Mouse (Mus musculus): ENCODE results near the gene Kctd20.

DNA sequence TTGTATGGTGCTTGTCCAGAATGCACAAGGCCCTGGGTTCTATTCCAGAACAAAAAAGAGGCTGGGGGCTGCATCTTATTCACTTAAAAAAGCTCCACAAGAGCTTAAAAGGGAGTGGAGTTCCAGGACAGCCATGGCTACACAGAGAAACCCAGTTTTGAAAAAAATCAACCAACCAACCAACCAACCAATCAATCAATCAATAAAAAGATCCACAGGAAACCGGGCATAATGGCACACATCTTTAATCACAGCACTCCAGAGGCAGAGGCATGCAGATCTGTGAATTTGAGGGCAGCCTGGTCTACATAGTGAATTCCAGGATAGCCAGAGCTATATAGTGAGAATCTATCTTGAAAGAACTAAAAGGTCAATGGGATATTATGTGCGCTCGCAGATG, 53.3 kb downstream of the Kctd20 start:
- TF ChIP-seq CTCF (IDR thresholded peaks at IDR 0.05; ENCODE audit: low read depth) (no peak), EP300 (IDR thresholded peaks at IDR 0.05; ENCODE audit: low read depth) (no peak)

Measured in liver, postnatal 0 days (tissue).